Mouse (Mus musculus) lung, adult 2 months (tissue): Measurements from ENCODE around the gene Tcf20.

ENCODE experiments used
- CTCF ChIP-seq: fragments of 200-500 bp; IDR thresholded peaks from 2 replicates; pipeline ENCODE4 v1.5.1; 2011; ENCODE audit warnings: mild to moderate bottlenecking, low read length, control low read depth; ENCODE audit not compliant: insufficient read depth
- POLR2A ChIP-seq: fragments of 200-500 bp; IDR thresholded peaks from 2 replicates; pipeline ENCODE4 v1.6.1; 2011; ENCODE audit warnings: low read depth, mild to moderate bottlenecking, control low read depth, low read length, borderline replicate concordance; ENCODE audit errors: extremely low read depth

GRCm38 (mm10) chr15:82984574-82984973 is 3.1 kb downstream of the Tcf20 start:
- TF ChIP-seq CTCF = no peak
- TF ChIP-seq POLR2A = no peak
